Mouse (Mus musculus) retina, postnatal 1 day (tissue): Measurements from ENCODE around the gene Plekhm3.

Experiments
- DNase-seq: peaks from one replicate; pipeline ENCODE4 v3.0.0-alpha.2; 2012

Gene Plekhm3

GRCm38 (mm10) chr1:64757254-64757653 lies 199.4 kb downstream of the Plekhm3 start:
- DNase-seq: no peak

- DNase-seq: no peak
These were observed 200.0 kb downstream of the Plekhm3 start for GRCm38 (mm10) chr1:64756640-64757030.

GRCm38 (mm10) chr1:64755971-64756639 lies 200.5 kb downstream of the Plekhm3 start:
- no peak for DNase-seq

GRCm38 (mm10) chr1:64754658-64755057 lies 202.0 kb downstream of the Plekhm3 start:
- DNase-seq: no peak

- no peak for DNase-seq
These were observed 203.0 kb downstream of the Plekhm3 start for GRCm38 (mm10) chr1:64753668-64754067.

GRCm38 (mm10) chr1:64753109-64753508 lies 203.5 kb downstream of the Plekhm3 start:
- no peak for DNase-seq

- DNase-seq: no peak
These were observed 212.0 kb downstream of the Plekhm3 start for GRCm38 (mm10) chr1:64744616-64745015.

GRCm38 (mm10) chr1:64742741-64743408 lies 213.7 kb downstream of the Plekhm3 start:
- DNase-seq: no peak

GRCm38 (mm10) chr1:64738661-64739082 lies 218.0 kb downstream of the Plekhm3 start:
- peak; percentile 89 for DNase-seq

GRCm38 (mm10) chr1:64738180-64738555 lies 218.5 kb downstream of the Plekhm3 start:
- no peak for DNase-seq

- peak; percentile 99 for DNase-seq
These were observed 219.0 kb downstream of the Plekhm3 start, which contains the start of gene Fzd5 for GRCm38 (mm10) chr1:64737502-64738179. Gene Fzd5 (minus strand): TSS chr1:64737751.

- DNase-seq: peak; percentile 51
These were observed 219.7 kb downstream of the Plekhm3 start for GRCm38 (mm10) chr1:64736681-64737501.
